Mouse (Mus musculus) left cerebral cortex, adult 11 months (tissue): ENCODE measurements around the gene Pglyrp4.
"Not testable (repeated sequence)": the region's sequence is repeated elsewhere in the genome, so short reads cannot be mapped to it uniquely, and the experiment has no call there.

ENCODE experiments used
- DNase-seq: peaks from one replicate; pipeline ENCODE4 v3.0.0; 2022; ENCODE audit warnings: low spot score

The Pglyrp4 gene

GRCm38 (mm10) chr3:90726606-90727005, at the start of gene Pglyrp4:
Gene Pglyrp4, plus strand, starts transcription at chr3:90726906.
- DNase-seq = no peak

GRCm38 (mm10) chr3:90678656-90679055, 48.0 kb upstream of the Pglyrp4 start:
- no peak for DNase-seq

GRCm38 (mm10) chr3:90683929-90684328, 42.8 kb upstream of the Pglyrp4 start:
- DNase-seq = no peak

- no peak for DNase-seq
Measured at GRCm38 (mm10) chr3:90686835-90687234, 39.9 kb upstream of the Pglyrp4 start.

GRCm38 (mm10) chr3:90693496-90693895, 33.2 kb upstream of the Pglyrp4 start:
- no peak for DNase-seq

GRCm38 (mm10) chr3:90695613-90696012, 31.1 kb upstream of the Pglyrp4 start, which contains the start of gene S100a9:
Gene S100a9, minus strand, starts transcription at chr3:90695721.
- no peak for DNase-seq

- DNase-seq = no peak
Measured at GRCm38 (mm10) chr3:90702244-90702643, 24.5 kb upstream of the Pglyrp4 start.

GRCm38 (mm10) chr3:90708523-90709202, 18.0 kb upstream of the Pglyrp4 start:
- DNase-seq = peak; percentile 2

GRCm38 (mm10) chr3:90709591-90710460, 16.9 kb upstream of the Pglyrp4 start:
- DNase-seq = peak; percentile 83

- DNase-seq = no peak
Measured at GRCm38 (mm10) chr3:90749658-90750057, 23.0 kb downstream of the Pglyrp4 start.

GRCm38 (mm10) chr3:90777776-90778175, 51.1 kb downstream of the Pglyrp4 start, which contains the start of gene Gm5849:
Gene Gm5849, minus strand, starts transcription at chr3:90777876.
- not testable (repeated sequence) for DNase-seq
